Mouse (Mus musculus) kidney, embryonic 16.5 days (tissue): ENCODE data around the gene Ric8b. TPM values are rescaled to one million over a fixed set of nuclear protein-coding genes. Genes with fewer than 3 reads are reported as not detected.

ENCODE experiments used
- ATAC-seq: fragments of 200-750 bp; cut with Nextera tagmentation; 2 replicates; pipeline ENCODE4 v1.8.0; 2017; ENCODE audit warnings: moderate TSS enrichment; ENCODE audit not compliant: low FRiP score, low TSS enrichment
- H3K27ac ChIP-seq: fragments of 300-500 bp; sonication (generic); 2 replicates; pipeline ENCODE4 v1.5.1; 2014; ENCODE audit warnings: low read length
- H3K27me3 ChIP-seq: fragments of 300-500 bp; sonication (generic); 2 replicates; pipeline ENCODE4 v1.6.1; 2014; ENCODE audit warnings: low read length, control low read depth, mixed read lengths; ENCODE audit not compliant: insufficient read depth
- H3K36me3 ChIP-seq: fragments of 300-500 bp; sonication (generic); 2 replicates; pipeline ENCODE4 v1.6.1; 2014; ENCODE audit warnings: low read length, control low read depth, mixed read lengths; ENCODE audit not compliant: insufficient read depth
- H3K4me1 ChIP-seq: fragments of 300-500 bp; sonication (generic); 2 replicates; pipeline ENCODE4 v1.6.1; 2014; ENCODE audit warnings: low read length, control low read depth, mixed read lengths; ENCODE audit not compliant: insufficient read depth
- H3K4me2 ChIP-seq: fragments of 300-500 bp; sonication (generic); replicated peaks from 2 replicates; pipeline ENCODE4 v1.6.1; 2014; ENCODE audit warnings: low read depth, low read length
- H3K4me3 ChIP-seq: fragments of 300-500 bp; sonication (generic); 2 replicates; pipeline ENCODE4 v1.5.1; 2014; ENCODE audit warnings: mild to moderate bottlenecking, low read length
- H3K9ac ChIP-seq: fragments of 300-500 bp; sonication (generic); replicated peaks from 2 replicates; pipeline ENCODE4 v1.6.1; 2014; ENCODE audit warnings: low read length
- H3K9me3 ChIP-seq: fragments of 300-500 bp; sonication (generic); 2 replicates; pipeline ENCODE4 v1.6.1; 2016; ENCODE audit warnings: low read length, control low read depth
- WGBS: fragments of 180-500 bp; shearing (Covaris S2); extraction: QIAGEN DNeasy Blood & Tissue Kit; methylation state at CpG from one replicate; pipeline ENCODE4 v1.1.7; 2014; 5-methylcytosine and 5-hydroxymethylcytosine counted together
- polyA plus RNA-seq: library from polyadenylated mRNA; unstranded; fragments of >200 nt; fragmentation: Nextera tagmentation; extraction: Ambion mirVana; gene quantifications from 2 replicates; pipeline ENCODE4 v1.2.1, GENCODE M21; 2015

The Ric8b gene
- polyA plus RNA-seq, 1 experiment from 2014 or later: 26.0 TPM

DNA sequence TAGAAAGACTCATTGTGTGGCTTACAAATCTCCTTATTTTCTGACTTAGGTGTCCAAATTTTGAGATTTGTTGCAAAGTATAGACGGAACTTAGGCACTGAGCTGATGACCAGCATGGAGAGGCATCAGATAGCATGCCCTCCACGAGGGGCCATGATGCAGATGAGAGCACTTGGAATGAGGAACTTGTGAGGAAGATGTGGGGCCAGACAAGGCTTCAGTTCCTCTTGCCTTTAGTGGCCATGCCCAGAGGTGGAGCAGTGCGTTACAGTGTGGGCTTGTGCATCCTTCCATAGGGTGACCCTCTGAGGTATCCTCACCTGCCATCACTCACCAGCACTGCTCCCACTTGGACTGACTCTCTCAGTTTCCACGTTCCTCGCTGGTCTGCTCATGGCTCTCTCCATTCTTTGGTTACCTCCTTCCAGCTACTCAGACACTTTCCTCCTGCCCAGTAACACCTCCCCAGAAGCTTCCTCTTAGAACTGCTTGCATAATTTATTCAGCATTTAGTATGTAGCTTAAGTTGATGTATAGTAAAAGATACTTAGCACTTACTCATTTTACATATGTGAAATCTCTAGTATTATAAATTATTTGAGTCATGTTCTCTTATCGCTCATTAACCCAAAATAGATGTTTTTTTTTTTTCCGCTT is 18.3 kb downstream of the Ric8b start:
- ATAC-seq: no peak
- 84% methylated on average over 7 of the region's 7 CpGs for WGBS
- no peak overlapping the region for H3K4me2 ChIP-seq
- no peak overlapping the region for H3K4me3 ChIP-seq
- no peaks in the 10 kb centered on the region for H3K27me3 ChIP-seq
- H3K27ac ChIP-seq: no peak overlapping the region
- H3K9ac ChIP-seq: no peak overlapping the region
- H3K36me3 ChIP-seq: no peaks in the 10 kb centered on the region
- no peaks in the 10 kb centered on the region for H3K9me3 ChIP-seq
- no peaks in the 10 kb centered on the region for H3K4me1 ChIP-seq

DNA sequence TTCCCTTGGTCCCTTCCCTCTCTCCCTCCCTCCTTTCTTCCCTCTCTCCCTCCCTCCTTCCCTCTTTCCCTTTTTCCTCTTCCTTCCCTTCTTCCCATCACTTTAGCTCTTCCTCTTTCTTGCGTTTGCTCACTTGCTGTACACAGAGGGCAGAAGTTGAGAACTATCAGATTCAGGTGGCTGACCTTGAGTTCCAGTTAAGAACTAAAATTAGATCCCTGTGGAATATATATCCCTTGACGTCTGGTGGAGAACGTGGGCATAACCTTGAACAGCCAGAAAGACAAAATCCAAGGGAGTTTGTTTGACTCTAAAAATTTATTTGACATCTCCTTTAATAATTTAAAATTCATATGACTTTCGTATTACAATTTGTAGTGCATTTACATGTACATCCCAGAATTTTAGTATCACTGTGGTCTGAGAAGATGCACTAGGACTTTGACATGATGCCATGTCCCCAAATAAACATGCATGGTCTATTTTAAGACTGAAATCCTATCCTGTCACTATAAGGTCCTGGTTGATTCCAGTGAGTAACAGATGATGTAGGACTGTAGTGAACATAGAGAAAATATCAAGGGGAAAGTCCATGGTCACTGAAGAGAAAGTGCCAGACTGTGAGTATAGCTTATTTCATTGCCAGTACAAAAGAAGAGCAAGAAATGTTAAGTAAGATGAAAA is 19.6 kb downstream of the Ric8b start:
- ATAC-seq: no peak
- WGBS: 53% methylated on average over 4 of the region's 4 CpGs
- Histone ChIP-seq H3K4me2 (no peak overlapping the region), H3K9me3 (no peaks in the 10 kb centered on the region), H3K36me3 (no peaks in the 10 kb centered on the region), H3K4me3 (no peak overlapping the region), H3K4me1 (no peaks in the 10 kb centered on the region), H3K9ac (no peak overlapping the region), H3K27me3 (no peaks in the 10 kb centered on the region), H3K27ac (no peak overlapping the region)

DNA sequence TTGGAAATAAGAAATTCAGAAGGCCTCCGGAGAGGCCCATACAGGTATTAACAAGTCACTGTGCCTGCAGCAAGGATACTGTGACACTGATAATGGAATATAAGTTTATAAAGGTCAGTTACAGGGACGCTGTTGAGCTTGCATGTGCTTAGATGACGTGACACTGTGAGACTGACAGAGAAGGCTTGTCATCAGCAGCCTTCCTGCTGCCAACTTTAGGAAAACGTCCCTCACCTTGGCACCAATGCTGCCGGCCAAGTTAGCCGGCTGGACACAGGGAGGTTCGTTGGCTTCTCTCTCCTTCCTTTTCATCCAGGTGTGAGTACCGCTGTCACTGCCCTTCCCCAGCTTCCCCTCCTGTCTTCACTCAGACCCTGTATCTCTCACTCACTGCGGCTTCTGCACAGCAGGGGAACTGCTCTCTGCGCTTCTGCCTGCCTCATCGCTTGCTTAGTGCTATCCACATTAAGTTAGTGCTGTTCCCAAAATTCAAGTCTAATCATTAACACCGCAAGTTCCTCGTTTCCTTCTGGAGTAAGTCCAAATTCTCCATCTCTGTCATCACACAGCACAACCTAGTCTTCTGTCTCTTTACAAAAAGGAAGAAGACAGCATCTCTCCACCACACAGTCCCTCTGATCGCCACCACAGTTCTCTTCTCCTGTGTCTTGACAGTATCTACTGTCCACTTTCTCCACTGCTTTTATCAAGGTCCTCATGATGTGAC is 20.8 kb downstream of the Ric8b start:
- H3K4me1 ChIP-seq: no peaks in the 10 kb centered on the region
- H3K27me3 ChIP-seq: no peaks in the 10 kb centered on the region
- no peak for ATAC-seq
- H3K9ac ChIP-seq: no peak overlapping the region
- no peaks in the 10 kb centered on the region for H3K9me3 ChIP-seq
- H3K4me2 ChIP-seq: no peak overlapping the region
- H3K27ac ChIP-seq: no peak overlapping the region
- WGBS: 82% methylated on average over 14 of the region's 14 CpGs
- no peaks in the 10 kb centered on the region for H3K36me3 ChIP-seq
- H3K4me3 ChIP-seq: no peak overlapping the region

DNA sequence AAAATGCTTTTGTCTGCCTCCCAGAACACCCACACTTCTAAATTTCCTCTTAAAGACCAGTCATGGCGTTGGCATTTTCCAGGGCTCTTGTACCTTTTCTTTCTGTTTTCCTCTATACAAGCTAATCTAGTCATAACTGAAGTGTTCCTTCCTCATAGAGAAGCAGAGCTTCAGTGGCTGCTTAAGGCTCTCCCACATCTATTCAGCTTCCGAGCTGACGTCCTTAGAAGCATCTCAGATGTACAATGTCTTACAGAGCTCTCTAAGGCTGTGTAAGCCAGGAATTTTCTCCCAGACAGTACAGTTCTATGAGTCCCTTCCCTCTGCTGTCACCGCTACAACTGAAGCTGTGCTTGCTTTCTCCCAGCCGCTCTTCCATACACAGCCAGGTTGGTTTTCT is 21.5 kb downstream of the Ric8b start:
- H3K9me3 ChIP-seq: no peaks in the 10 kb centered on the region
- no peak overlapping the region for H3K4me2 ChIP-seq
- no peak overlapping the region for H3K27ac ChIP-seq
- WGBS: 87% methylated on average over 5 of the region's 5 CpGs
- H3K4me3 ChIP-seq: no peak overlapping the region
- no peaks in the 10 kb centered on the region for H3K27me3 ChIP-seq
- H3K9ac ChIP-seq: no peak overlapping the region
- H3K4me1 ChIP-seq: no peaks in the 10 kb centered on the region
- no peaks in the 10 kb centered on the region for H3K36me3 ChIP-seq
- no peak for ATAC-seq

DNA sequence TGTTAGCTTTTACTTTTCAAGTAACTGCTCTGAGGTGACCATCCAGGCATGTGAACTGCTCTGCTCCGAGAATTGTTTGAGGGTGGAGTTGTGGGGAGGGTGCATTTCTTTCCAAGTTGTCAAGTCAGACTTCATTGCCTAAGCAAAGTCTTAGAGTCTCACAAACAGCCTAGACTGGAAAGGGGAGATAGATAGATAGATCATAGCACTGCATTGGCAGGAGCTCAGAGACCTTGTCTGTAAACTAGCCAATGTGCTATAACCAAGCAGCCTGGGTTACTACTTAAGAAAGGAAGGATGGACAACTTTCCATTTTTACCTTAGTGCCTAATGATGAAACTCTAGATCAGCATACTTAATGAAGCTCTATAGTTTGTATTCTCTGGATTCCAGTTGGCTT is 22.9 kb downstream of the Ric8b start:
- 74% methylated on average over 1 of the region's 1 CpGs for WGBS
- no peak overlapping the region for H3K27ac ChIP-seq
- no peaks in the 10 kb centered on the region for H3K4me1 ChIP-seq
- no peak overlapping the region for H3K4me2 ChIP-seq
- no peaks in the 10 kb centered on the region for H3K27me3 ChIP-seq
- ATAC-seq: no peak
- no peak overlapping the region for H3K9ac ChIP-seq
- no peaks in the 10 kb centered on the region for H3K9me3 ChIP-seq
- H3K4me3 ChIP-seq: no peak overlapping the region
- H3K36me3 ChIP-seq: no peaks in the 10 kb centered on the region

DNA sequence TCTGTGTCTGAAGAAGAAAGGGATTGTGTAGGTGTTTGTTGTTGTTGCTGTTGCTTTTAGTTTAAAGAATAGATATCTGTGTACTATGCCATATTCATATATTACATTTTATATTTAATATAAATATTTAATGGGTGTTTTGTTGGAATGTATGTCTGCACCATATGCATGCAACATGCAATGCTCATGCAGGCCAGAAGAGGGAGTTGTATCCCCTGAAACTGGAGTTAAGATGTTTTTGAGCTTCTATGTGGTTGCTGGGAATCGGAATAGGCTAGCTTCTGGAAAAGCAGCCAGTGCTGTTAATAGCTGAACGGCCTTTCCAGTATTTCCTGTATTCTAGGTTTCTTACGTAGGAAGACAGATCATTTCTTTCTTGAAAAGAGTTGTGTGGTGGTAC is 28.3 kb downstream of the Ric8b start:
- ATAC-seq: no peak
- H3K27me3 ChIP-seq: no peaks in the 10 kb centered on the region
- H3K4me2 ChIP-seq: no peak overlapping the region
- no peak overlapping the region for H3K27ac ChIP-seq
- 0 out of 2 replicates have a peak, but pooled peaks cover 5% of the 10 kb centered on the region for H3K4me1 ChIP-seq
- no peak overlapping the region for H3K9ac ChIP-seq
- WGBS: 90% methylated on average over 3 of the region's 3 CpGs
- H3K36me3 ChIP-seq: peaks cover 16% of the 10 kb centered on the region
- no peaks in the 10 kb centered on the region for H3K9me3 ChIP-seq
- H3K4me3 ChIP-seq: no peak overlapping the region

DNA sequence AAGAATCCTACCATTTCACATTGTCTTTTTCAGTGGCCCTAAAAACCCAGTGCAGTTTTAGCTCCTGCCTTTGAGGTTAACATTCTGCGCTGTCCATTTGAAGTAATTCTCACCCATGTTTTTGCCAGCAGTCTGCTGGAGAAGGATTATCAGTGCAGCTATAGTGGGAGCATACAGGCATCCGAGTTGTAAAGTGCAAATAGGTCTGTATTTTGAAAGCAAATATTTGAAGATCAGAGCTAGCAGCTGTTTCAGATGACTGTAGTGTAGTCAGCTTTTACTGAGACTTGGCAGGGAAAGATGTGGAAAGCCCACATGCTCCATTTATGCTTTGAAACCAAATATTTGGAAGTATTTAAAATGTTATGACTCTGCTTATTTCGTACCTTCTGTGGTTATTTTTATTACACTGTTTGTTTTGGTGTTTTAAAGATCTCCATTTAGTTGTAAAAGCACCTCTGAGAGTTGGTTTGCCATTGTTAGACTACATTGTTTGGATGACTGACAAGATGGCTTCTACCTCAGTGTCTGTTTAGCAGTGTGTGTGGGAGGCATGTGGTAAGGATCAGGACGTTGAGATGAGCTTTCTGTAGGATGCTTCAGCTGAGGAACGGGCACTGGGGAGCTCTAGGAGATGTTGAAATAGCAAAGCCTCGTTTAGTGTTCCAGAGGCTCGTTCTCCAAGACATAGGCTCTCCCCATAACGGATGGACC is 31.7 kb downstream of the Ric8b start:
- H3K4me3 ChIP-seq: no peak overlapping the region
- 0 out of 2 replicates have a peak, but pooled peaks cover 13% of the 10 kb centered on the region for H3K4me1 ChIP-seq
- no peak overlapping the region for H3K4me2 ChIP-seq
- H3K27me3 ChIP-seq: no peaks in the 10 kb centered on the region
- no peak for ATAC-seq
- H3K27ac ChIP-seq: no peak overlapping the region
- peaks cover 24% of the 10 kb centered on the region for H3K36me3 ChIP-seq
- no peak overlapping the region for H3K9ac ChIP-seq
- H3K9me3 ChIP-seq: no peaks in the 10 kb centered on the region
- 69% methylated on average over 8 of the region's 8 CpGs for WGBS

DNA sequence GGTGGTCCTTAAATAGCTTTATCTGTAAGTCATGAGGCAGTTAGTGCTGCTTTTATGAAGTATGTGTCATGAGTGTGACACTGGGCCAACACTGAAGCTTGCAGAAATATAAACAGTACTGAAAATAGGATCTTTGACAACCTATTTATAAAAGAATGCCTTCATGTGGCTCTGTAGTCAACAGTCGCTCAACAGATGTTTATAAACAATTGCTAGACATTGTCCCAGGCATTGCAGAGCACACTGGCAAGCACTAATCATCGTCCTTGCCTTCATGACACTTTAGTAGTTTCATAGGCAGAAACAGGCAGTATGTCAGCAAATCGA is 32.2 kb downstream of the Ric8b start:
- no peak for ATAC-seq
- H3K9ac ChIP-seq: no peak overlapping the region
- 0 out of 2 replicates have a peak, but pooled peaks cover 13% of the 10 kb centered on the region for H3K4me1 ChIP-seq
- WGBS: 78% methylated on average over 3 of the region's 3 CpGs
- H3K9me3 ChIP-seq: no peaks in the 10 kb centered on the region
- no peak overlapping the region for H3K4me3 ChIP-seq
- peaks cover 24% of the 10 kb centered on the region for H3K36me3 ChIP-seq
- H3K27me3 ChIP-seq: no peaks in the 10 kb centered on the region
- no peak overlapping the region for H3K27ac ChIP-seq
- H3K4me2 ChIP-seq: no peak overlapping the region

DNA sequence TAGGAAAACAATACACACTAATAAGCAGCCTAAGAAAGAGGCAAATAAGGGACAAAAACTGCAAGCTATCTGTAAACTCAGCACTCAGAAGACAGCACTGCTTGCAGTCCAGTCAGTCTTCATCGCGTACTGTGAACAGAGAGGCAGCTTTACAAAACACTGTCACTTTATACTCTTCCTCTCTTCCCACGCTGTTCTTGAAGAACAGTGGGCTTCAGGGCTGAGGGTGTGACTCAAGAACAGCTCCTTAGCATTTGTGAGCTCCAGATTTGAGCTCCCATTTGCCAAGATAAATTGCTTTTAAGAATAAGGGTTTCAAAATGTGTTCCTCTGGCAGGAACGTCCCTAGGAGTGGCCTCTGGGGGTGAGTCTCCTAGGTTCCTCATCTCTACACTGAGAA is 33.0 kb downstream of the Ric8b start:
- no peaks in the 10 kb centered on the region for H3K9me3 ChIP-seq
- 72% methylated on average over 4 of the region's 4 CpGs for WGBS
- no peak overlapping the region for H3K4me2 ChIP-seq
- no peak for ATAC-seq
- no peak overlapping the region for H3K27ac ChIP-seq
- no peak overlapping the region for H3K9ac ChIP-seq
- 0 out of 2 replicates have a peak, but pooled peaks cover 13% of the 10 kb centered on the region for H3K4me1 ChIP-seq
- peaks cover 24% of the 10 kb centered on the region for H3K36me3 ChIP-seq
- H3K27me3 ChIP-seq: no peaks in the 10 kb centered on the region
- H3K4me3 ChIP-seq: no peak overlapping the region
